Mouse (Mus musculus) left cerebral cortex, postnatal 25 days (tissue): ENCODE measurements around the gene Mapk1ip1l. TPM values are rescaled to one million over a fixed set of nuclear protein-coding genes. Genes with fewer than 3 reads are reported as not detected.

Experiments
- DNase-seq, 2 experiments: peaks; one replicate each; pipeline ENCODE4 v3.0.0; 2022; ENCODE audit warnings: low spot score in 2 of 2, mixed read lengths in 1 of 2
- intact Hi-C: fragments of 180-260 bp; cut with DNase I; formaldehyde crosslinking; loops from one replicate; pipeline ENCODE4 v1.15.1; 2025
- total RNA-seq, 2 experiments: library from RNA; stranded (reverse); gene quantifications; 2 replicates each; pipeline ENCODE4 v1.2.3; 2021

Gene Mapk1ip1l
- total RNA-seq, 2 experiments from 2014 or later, result 53.0 to 55.6 TPM

DNA sequence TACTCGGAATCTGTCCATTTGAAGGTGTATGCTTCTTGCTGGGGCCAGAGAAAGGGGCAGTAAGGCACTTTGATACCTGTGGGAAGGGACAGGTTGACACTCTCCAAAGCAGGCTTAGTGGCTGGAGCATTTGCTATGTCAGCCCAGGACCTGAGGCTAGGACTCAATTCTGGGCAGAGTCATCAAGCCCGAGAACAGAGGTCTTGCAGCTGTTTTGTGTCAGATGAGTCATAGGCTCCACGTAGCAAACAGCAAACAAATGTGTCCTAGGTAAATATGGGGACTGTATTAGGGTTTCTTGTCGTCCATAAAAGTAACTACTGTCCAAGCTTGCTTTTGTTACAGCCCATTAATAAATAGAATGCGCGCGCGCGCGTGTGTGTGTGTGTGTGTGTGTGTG lies 54.2 kb downstream of the Mapk1ip1l start:
- no peak for DNase-seq
- intact Hi-C loops, result no loop called here

DNA sequence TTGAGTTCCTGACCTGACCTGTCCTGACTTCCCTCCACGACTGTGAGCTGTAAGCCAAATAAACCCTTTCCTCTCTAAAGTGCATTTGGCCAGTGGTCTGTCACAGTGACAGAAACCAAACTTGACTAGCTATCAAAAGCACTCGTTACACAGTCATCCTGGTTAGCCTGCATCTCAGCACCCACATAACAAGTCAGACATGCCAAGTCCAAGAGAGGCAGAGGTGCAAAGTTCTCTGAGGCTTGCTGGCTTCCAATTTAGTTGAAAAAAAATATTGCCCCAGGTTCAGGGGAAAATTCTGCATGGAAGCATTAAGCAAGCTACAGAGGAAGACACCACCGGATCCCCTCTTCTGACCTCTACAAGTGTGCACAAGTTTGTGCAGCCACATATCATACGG lies 55.2 kb downstream of the Mapk1ip1l start:
- no peak for DNase-seq
- intact Hi-C loops, result no loop called here

DNA sequence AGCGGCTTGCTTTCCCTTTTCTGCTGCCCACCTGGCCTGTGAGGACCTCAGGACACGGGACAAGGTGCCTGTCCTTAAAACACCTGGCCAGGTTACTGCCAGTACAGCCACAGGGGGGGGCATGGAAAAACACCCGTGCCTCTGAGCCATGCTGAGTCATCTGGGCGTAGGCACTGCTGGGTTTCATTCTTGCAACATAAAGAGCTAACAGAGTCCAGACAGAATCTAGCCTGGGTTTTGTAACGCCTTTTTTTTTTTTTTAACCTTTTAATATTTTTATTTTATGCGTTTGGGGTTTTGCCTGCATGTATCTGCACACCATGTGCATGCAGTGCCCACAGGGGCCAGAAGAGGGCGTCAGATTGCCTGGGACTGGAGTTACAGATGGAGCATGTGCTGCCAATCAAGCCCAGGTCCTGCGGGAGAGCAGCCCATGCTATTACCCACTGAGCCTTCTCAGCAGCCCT lies 56.1 kb downstream of the Mapk1ip1l start:
- intact Hi-C loops, result no loop called here
- DNase-seq, result peak in 1 of 2 experiments; percentile 58

DNA sequence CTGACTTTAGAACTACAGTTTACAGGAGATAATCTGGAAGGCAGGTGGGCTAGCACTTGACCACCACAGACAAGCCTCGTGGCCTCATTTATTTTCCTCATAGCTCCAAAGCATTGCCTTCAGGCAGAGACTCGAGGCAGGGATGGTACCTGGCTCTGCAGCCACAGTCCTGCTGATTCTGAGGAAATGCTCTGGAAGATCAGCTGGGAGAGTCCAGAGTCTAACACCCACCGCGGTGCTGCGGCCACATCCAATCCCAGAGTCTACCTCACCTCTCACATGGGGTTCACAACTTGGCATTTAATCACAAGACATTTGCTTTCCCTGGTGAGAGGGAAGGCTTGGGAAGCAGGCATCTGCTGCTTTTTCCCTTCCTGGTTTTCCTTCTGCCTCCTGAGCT lies 56.9 kb downstream of the Mapk1ip1l start:
- DNase-seq, result no peak
- intact Hi-C loops, result no loop called here

DNA sequence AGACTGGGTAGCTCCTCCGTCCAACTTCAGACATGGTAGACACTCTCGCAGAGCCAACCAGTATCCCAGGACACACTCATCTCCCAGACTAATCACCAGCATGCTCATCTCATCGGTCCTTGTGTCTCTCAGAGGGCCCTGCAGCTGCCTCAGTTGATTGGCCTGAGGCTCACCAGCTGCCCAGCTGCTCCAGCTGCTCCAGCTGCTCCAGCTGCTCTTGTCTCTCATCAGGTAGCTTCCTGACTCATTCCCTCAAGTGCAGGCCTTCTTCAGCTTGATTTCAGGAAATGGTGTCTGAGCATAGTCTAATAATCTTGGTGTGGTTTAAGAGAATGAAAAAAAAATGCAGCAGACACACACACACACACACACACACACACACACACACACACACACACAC lies 58.6 kb downstream of the Mapk1ip1l start:
- intact Hi-C loops, result no loop called here
- no peak for DNase-seq

DNA sequence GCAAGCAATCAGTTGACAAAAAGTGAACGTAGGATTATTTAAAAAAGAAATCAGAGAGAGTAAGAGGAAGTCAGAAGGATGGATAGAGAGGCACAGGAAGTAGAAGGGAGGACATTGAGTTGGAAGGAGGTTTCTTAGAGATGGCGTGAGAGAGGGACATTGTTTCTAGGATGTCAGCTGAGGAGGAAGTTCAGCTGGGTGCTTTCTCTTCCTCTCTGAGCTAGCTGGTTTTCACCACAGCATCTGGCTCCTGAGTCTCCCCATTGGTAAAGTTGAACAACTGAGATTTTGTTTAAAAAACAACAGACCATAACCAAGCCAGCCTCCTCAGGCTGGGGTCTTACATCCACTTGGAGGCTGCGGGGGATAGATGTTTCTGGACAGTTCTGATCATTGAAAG lies 61.5 kb downstream of the Mapk1ip1l start:
- DNase-seq, result no peak
- intact Hi-C loops, result no loop called here

DNA sequence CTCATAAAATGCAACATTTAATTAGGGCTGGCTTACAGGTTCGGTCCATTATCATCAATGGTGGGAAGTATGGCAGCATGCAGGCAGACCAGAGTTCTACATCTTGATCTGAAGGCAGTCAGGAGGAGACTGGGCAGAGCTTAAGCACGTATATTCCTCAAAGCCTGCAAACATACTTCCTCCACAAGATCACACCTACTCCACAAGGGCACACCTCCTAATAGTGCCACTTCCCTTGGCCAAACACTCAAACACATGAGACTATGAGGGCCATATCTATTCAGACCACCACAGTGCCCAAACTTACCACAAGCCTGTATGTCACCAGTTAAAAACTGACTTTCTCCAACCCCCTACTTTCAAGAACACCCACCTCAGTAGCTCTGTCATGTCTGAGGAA lies 63.4 kb downstream of the Mapk1ip1l start:
- no peak for DNase-seq
- intact Hi-C loops, result no loop called here

DNA sequence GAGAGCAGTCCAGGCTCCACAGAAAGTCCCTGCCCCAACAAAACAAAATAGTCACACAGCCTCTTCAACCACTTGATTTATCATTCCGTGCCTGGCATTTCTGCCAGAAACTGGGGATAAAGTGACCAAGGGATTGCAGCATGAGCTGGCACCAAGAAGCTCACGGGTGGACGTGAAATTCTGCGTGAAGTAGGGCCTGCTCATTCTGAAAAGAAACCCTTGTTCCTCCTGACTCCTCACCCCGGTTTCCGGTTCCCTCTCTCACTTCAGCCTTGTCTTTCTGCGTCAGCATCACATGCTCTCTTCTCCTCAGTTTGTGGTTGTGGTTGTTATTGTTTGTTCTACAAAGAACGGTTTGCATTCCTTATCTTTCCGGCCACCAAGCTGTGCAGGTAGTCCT lies 63.8 kb downstream of the Mapk1ip1l start:
- intact Hi-C loops, result no loop called here
- peak in 1 of 2 experiments; percentile 30 for DNase-seq

DNA sequence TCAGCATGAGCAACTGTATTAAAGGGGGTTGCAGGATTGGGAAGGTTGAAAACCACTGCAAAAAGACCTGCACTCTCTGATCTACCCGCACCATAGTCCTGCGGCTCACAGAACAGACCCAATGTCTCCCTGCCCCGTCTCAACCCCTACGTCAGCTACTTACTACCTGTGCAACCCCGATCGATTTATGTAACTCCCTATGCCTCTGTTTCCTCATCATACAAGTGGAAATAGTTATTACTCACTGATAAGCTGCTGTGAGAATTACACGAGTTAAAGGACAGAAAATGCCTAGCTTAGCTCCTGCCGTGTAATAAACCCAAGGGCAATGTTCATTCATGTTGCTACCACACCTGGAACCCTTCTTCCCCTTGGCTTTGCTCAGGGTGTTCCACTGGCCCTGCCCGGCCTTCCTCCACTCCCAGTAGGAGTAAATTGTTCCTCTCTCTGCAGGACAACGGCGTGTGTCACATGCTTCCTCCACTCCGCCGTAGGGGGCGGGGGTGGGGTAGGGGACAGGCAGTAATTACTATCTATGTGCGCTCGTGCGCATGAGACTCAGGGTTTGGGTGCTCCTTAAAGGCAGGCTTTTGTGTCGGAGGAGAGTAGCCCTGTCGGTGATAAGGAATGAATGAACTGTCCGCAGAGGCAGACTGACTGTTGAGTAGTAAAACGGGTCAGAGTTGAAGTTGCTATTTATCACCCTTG lies 66.8 kb downstream of the Mapk1ip1l start:
- DNase-seq, result no peak
- intact Hi-C loops, result no loop called here

DNA sequence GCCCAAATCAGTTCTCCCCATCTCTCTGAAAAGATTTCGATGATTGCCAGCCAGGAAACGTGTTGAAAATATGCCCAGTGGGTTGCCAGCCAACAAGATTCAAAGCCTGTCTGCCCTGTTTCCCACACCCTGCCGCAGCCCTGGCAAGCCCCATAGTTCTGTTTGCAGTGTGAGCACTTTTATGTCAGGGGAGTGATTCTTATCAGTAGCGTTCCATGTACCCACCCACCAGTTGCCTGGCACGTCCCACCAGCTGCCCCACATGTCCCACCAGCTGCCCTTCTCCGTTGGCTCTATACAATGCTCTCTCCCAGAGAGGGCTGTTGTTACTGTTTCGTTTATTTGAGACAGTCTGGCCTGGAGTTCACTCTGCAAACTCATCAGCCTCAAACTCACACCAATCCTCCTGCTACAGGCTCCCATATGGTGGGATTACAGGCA lies 68.8 kb downstream of the Mapk1ip1l start:
- intact Hi-C loops, result no loop called here
- DNase-seq, result peak in 1 of 2 experiments; percentile 46

DNA sequence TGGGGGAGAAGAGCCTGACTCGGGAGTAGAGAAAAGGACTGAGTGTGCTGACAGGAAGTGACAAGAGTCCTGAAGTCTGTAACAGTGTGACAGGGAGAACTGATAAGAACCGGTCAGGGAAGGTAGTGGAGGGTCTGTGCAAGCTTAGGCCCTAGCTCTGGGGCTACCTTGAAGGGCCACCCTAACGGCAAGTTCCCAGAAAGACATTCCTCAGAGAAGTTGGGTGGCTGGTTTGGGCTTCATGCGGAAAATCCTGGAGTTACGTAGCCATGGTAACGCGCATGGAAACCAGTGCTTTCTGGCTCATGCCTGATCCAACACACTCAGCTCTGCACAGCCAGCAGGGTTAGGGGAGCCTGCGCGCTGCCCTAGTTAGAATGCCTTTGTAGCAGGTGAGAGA lies 69.4 kb downstream of the Mapk1ip1l start, which contains the start of gene Lgals3:
Gene Lgals3 (plus strand): TSS at position 291 of the 400 bp plus-strand sequence.
- intact Hi-C loops, result no loop called here
- DNase-seq, result peak; percentile 71 to 82

DNA sequence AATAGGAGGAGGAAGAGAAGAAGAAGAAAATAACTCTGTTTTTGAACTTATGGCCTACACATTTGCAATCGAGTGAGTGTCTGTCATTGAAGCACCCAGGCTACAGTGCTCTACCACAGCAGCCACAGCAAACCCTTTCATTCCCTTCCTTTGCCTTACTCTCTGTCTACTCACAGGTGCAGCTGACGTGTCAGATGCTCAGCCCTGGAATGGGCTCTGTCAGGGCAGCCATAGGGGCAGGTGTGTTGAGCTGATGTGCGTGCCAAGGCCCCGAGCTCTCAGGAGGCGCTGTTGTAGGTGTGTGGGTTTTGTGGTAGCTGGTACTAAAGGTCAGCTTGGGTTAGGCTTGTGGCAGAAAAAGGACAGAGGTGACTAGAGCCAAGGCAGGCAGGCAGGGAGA lies 71.7 kb downstream of the Mapk1ip1l start:
- intact Hi-C loops, result loop anchor here (5.0 kb wide), 1 partner anchor 53 kb away; no protein-coding TSS in a partner anchor
- no peak for DNase-seq

DNA sequence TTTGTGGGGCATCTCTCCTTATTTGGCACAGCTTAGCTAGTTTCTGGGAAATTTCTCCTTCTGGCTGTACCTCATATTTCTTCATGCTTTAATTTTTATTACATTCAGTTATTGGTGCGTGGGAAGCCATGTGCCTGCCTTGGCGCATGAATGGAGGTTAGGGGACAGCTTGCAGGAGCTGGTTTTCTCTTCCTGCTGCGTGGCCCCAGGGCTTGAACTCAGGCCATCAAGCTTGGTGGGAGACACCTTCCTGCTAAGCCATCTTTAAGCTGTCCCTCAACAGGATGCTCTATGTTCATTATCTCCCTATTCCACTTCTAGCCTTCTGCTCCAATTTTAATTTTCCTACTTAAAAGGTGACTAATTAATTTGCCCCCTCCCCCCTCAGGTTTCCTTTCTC lies 72.7 kb downstream of the Mapk1ip1l start:
- intact Hi-C loops, result loop anchor here (5.0 kb wide), 1 partner anchor 52 kb away; no protein-coding TSS in a partner anchor
- DNase-seq, result no peak

DNA sequence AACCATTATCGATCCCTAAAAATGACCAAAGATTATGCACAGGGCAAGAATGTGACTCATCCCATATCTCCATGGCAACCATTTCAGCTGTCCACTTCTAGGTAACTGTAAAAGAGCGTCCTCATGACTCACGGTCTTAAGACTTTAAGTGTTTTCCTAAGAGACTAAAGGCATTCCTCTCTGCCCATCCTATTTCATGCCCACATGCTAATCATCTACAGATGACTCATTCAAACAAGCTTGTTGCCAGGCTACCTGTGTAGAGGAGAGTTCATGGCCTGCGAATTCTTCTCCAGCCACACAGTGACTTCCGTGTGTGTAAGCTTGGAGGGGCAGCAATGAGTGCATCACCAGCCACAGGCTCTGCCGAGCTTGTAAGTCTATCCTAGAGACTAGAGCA lies 73.6 kb downstream of the Mapk1ip1l start:
- intact Hi-C loops, result loop anchor here (5.0 kb wide), 1 partner anchor 51 kb away; no protein-coding TSS in a partner anchor
- DNase-seq, result no peak

Other genes starting within 250 kb of the Mapk1ip1l start
- gene Gch1, start 108.9 kb upstream of the Mapk1ip1l start, total RNA-seq, result 1 to 10 TPM; 1.1 to 1.4 TPM
- 1 to 10 TPM; 4.8 to 5.6 TPM for gene Wdhd1, start 21.4 kb upstream of the Mapk1ip1l start, total RNA-seq
- gene Socs4, start 21.3 kb upstream of the Mapk1ip1l start, total RNA-seq, result 10 to 100 TPM; 11.0 to 11.2 TPM
- 1 to 10 TPM in 1 of 2 experiments, not detected in 1; 2.4 TPM for gene Lgals3, start 69.5 kb downstream of the Mapk1ip1l start, total RNA-seq
- gene Dlgap5, start 120.1 kb downstream of the Mapk1ip1l start, total RNA-seq, result under 1 TPM in 1 of 2 experiments, not detected in 1; 0.25 TPM
- gene Fbxo34, start 152.2 kb downstream of the Mapk1ip1l start, total RNA-seq, result 100 to 1,000 TPM in 1 of 2 experiments, 10 to 100 TPM in 1; 97.0 to 104 TPM